Mouse (Mus musculus) midbrain, embryonic 15.5 days (tissue): ENCODE results near the gene 2810408A11Rik. TPM values are rescaled to one million over a fixed set of nuclear protein-coding genes. Genes with fewer than 3 reads are reported as not detected.
A peak's percentile ranks its signal among the peaks of the same experiment; 100 is the strongest.

ENCODE experiments used
- ATAC-seq: fragments of 200-750 bp; cut with Nextera tagmentation; replicated peaks from 2 replicates; pipeline ENCODE4 v1.8.0; 2017; ENCODE audit warnings: moderate TSS enrichment
- H3K27ac ChIP-seq: fragments of 300-500 bp; sonication (generic); 2 replicates; pipeline ENCODE4 v1.5.1; 2015; ENCODE audit warnings: mild to moderate bottlenecking, inconsistent platforms
- H3K27me3 ChIP-seq: fragments of 300-500 bp; sonication (generic); replicated peaks from 2 replicates; pipeline ENCODE4 v1.6.1; 2015; ENCODE audit warnings: inconsistent platforms
- H3K36me3 ChIP-seq: fragments of 300-500 bp; sonication (generic); replicated peaks from 2 replicates; pipeline ENCODE4 v1.6.1; 2015; ENCODE audit warnings: inconsistent platforms
- H3K4me1 ChIP-seq: fragments of 300-500 bp; sonication (generic); 2 replicates; pipeline ENCODE4 v1.6.1; 2015; ENCODE audit warnings: inconsistent platforms
- H3K4me2 ChIP-seq: fragments of 300-500 bp; sonication (generic); 2 replicates; pipeline ENCODE4 v1.6.1; 2015; ENCODE audit warnings: inconsistent platforms, mild to moderate bottlenecking, moderate library complexity
- H3K4me3 ChIP-seq: fragments of 300-500 bp; sonication (generic); 2 replicates; pipeline ENCODE4 v1.5.1; 2015; ENCODE audit warnings: mild to moderate bottlenecking, inconsistent platforms
- H3K9ac ChIP-seq: fragments of 300-500 bp; sonication (generic); 2 replicates; pipeline ENCODE4 v1.6.1; 2015; ENCODE audit warnings: mild to moderate bottlenecking, inconsistent platforms
- H3K9me3 ChIP-seq: fragments of 300-500 bp; sonication (generic); 2 replicates; pipeline ENCODE4 v1.6.1; 2016; ENCODE audit warnings: inconsistent platforms
- WGBS: fragments of 180-500 bp; shearing (Covaris S2); methylation state at CpG from one replicate; pipeline ENCODE4 v1.1.7; 2015; ENCODE audit warnings: mixed read lengths; 5-methylcytosine and 5-hydroxymethylcytosine counted together
- polyA plus RNA-seq: library from polyadenylated mRNA; unstranded; fragments of >200 nt; fragmentation: Nextera tagmentation; extraction: Ambion mirVana; gene quantifications from 2 replicates; pipeline ENCODE4 v1.2.1, GENCODE M21; 2015

Gene 2810408A11Rik
- polyA plus RNA-seq, 1 experiment from 2014 or later: 11.1 TPM

GRCm38 (mm10) chr11:69908645-69909044 is 7.9 kb upstream of the 2810408A11Rik start:
- no peaks in the 10 kb centered on the region for H3K27me3 ChIP-seq
- no peak overlapping the region for H3K27ac ChIP-seq
- peaks cover 7% of the 10 kb centered on the region for H3K4me1 ChIP-seq
- no peak for ATAC-seq
- H3K36me3 ChIP-seq: peaks cover 85% of the 10 kb centered on the region
- H3K4me2 ChIP-seq: no peak overlapping the region
- WGBS: 96% methylated on average over 11 of the region's 11 CpGs
- no peaks in the 10 kb centered on the region for H3K9me3 ChIP-seq
- no peak overlapping the region for H3K4me3 ChIP-seq
- H3K9ac ChIP-seq: no peak overlapping the region

GRCm38 (mm10) chr11:69904311-69904710 is 3.5 kb upstream of the 2810408A11Rik start:
- peaks cover 51% of the 10 kb centered on the region for H3K36me3 ChIP-seq
- no peak overlapping the region for H3K4me2 ChIP-seq
- WGBS: 98% methylated on average over 9 of the region's 9 CpGs
- no peak for ATAC-seq
- no peaks in the 10 kb centered on the region for H3K27me3 ChIP-seq
- no peak overlapping the region for H3K27ac ChIP-seq
- no peak overlapping the region for H3K4me3 ChIP-seq
- no peaks in the 10 kb centered on the region for H3K9me3 ChIP-seq
- peaks cover 22% of the 10 kb centered on the region for H3K4me1 ChIP-seq
- no peak overlapping the region for H3K9ac ChIP-seq

- Histone ChIP-seq H3K9me3 (no peaks in the 10 kb centered on the region), H3K27me3 (no peaks in the 10 kb centered on the region), H3K4me3 (peak overlapping the region; percentile 92), H3K9ac (peak overlapping the region; percentile 84; the same call in 1 of the 2 replicates), H3K36me3 (peaks cover 37% of the 10 kb centered on the region), H3K27ac (no peak overlapping the region), H3K4me1 (peaks cover 34% of the 10 kb centered on the region), H3K4me2 (peak overlapping the region; percentile 86)
- ATAC-seq: no peak
- 90% methylated on average over 13 of the region's 13 CpGs for WGBS
Observed at GRCm38 (mm10) chr11:69902972-69903371, 2.2 kb upstream of the 2810408A11Rik start.

- no peaks in the 10 kb centered on the region for H3K9me3 ChIP-seq
- peak overlapping the region; percentile 93 for H3K27ac ChIP-seq
- peaks cover 34% of the 10 kb centered on the region for H3K4me1 ChIP-seq
- no peaks in the 10 kb centered on the region for H3K27me3 ChIP-seq
- WGBS: under 1% methylated on average over 38 of the region's 39 CpGs
- peaks cover 27% of the 10 kb centered on the region for H3K36me3 ChIP-seq
- ATAC-seq: no peak
- peak overlapping the region; percentile 84 for H3K9ac ChIP-seq
- H3K4me2 ChIP-seq: peak overlapping the region; percentile 86
- peak overlapping the region; percentile 92 for H3K4me3 ChIP-seq
Observed at GRCm38 (mm10) chr11:69901993-69902392, 1.2 kb upstream of the 2810408A11Rik start.

GRCm38 (mm10) chr11:69901406-69901846 is 639 bp upstream of the 2810408A11Rik start:
- Histone ChIP-seq H3K9me3 (no peaks in the 10 kb centered on the region), H3K27me3 (no peaks in the 10 kb centered on the region), H3K36me3 (peaks cover 22% of the 10 kb centered on the region), H3K4me1 (peaks cover 34% of the 10 kb centered on the region), H3K27ac (peak overlapping the region; percentile 93), H3K4me2 (peak overlapping the region; percentile 86), H3K4me3 (peak overlapping the region; percentile 92), H3K9ac (peak overlapping the region; percentile 84)
- peak; percentile 81 for ATAC-seq
- under 1% methylated on average over 42 of the region's 42 CpGs for WGBS

GRCm38 (mm10) chr11:69899870-69900269 is 917 bp downstream of the 2810408A11Rik start:
- ATAC-seq: no peak
- Histone ChIP-seq H3K27ac (peak overlapping the region; percentile 93), H3K9me3 (no peaks in the 10 kb centered on the region), H3K4me2 (peak overlapping the region; percentile 86), H3K9ac (peak overlapping the region; percentile 84), H3K27me3 (no peaks in the 10 kb centered on the region), H3K4me3 (peak overlapping the region; percentile 92), H3K4me1 (peaks cover 34% of the 10 kb centered on the region), H3K36me3 (peaks cover 9% of the 10 kb centered on the region; the same call in 1 of the 2 replicates)
- WGBS: 27% methylated on average over 4 of the region's 4 CpGs

GRCm38 (mm10) chr11:69895291-69895690 is 5.5 kb downstream of the 2810408A11Rik start, which contains the start of gene Acap1:
Gene Acap1 (minus strand): TSS chr11:69895539.
- Histone ChIP-seq H3K36me3 (no peaks in the 10 kb centered on the region), H3K9ac (no peak within 1 kb of the TSS), H3K9me3 (no peaks in the 10 kb centered on the region), H3K4me2 (no peak within 1 kb of the TSS), H3K4me1 (peaks cover 19% of the 10 kb centered on the region), H3K27me3 (no peaks in the 10 kb centered on the region), H3K27ac (no peak within 1 kb of the TSS), H3K4me3 (no peak within 1 kb of the TSS)
- 73% methylated on average over 4 of the region's 4 CpGs for WGBS
- no peak for ATAC-seq

- Histone ChIP-seq H3K4me2 (no peak overlapping the region), H3K9ac (no peak overlapping the region), H3K36me3 (no peaks in the 10 kb centered on the region), H3K4me3 (no peak overlapping the region), H3K9me3 (no peaks in the 10 kb centered on the region), H3K4me1 (peaks cover 16% of the 10 kb centered on the region), H3K27ac (no peak overlapping the region), H3K27me3 (no peaks in the 10 kb centered on the region)
- WGBS: 83% methylated on average over 5 of the region's 5 CpGs
- no peak for ATAC-seq
Observed at GRCm38 (mm10) chr11:69894671-69895070, 6.1 kb downstream of the 2810408A11Rik start.

- 78% methylated on average over 4 of the region's 4 CpGs for WGBS
- Histone ChIP-seq H3K36me3 (no peaks in the 10 kb centered on the region), H3K27me3 (no peaks in the 10 kb centered on the region), H3K4me3 (no peak overlapping the region), H3K4me1 (no peaks in the 10 kb centered on the region), H3K27ac (no peak overlapping the region), H3K4me2 (no peak overlapping the region), H3K9ac (no peak overlapping the region), H3K9me3 (no peaks in the 10 kb centered on the region)
- no peak for ATAC-seq
Observed at GRCm38 (mm10) chr11:69891482-69891881, 9.3 kb downstream of the 2810408A11Rik start.

GRCm38 (mm10) chr11:69886907-69887635 is 13.7 kb downstream of the 2810408A11Rik start:
- Histone ChIP-seq H3K4me2 (no peak overlapping the region), H3K36me3 (no peaks in the 10 kb centered on the region), H3K27me3 (0 out of 2 replicates have a peak, but pooled peaks cover 3% of the 10 kb centered on the region), H3K4me3 (no peak overlapping the region), H3K9ac (no peak overlapping the region), H3K27ac (no peak overlapping the region), H3K9me3 (no peaks in the 10 kb centered on the region), H3K4me1 (no peaks in the 10 kb centered on the region)
- no peak for ATAC-seq
- 78% methylated on average over 8 of the region's 8 CpGs for WGBS

- Histone ChIP-seq H3K4me2 (no peak overlapping the region), H3K27me3 (peaks cover 17% of the 10 kb centered on the region), H3K9ac (no peak overlapping the region), H3K27ac (no peak overlapping the region), H3K9me3 (no peaks in the 10 kb centered on the region), H3K4me3 (no peak overlapping the region), H3K4me1 (peaks cover 17% of the 10 kb centered on the region), H3K36me3 (no peaks in the 10 kb centered on the region)
- no peak for ATAC-seq
- 88% methylated on average over 8 of the region's 8 CpGs for WGBS
Observed at GRCm38 (mm10) chr11:69884663-69885062, 16.1 kb downstream of the 2810408A11Rik start.

GRCm38 (mm10) chr11:69884240-69884639 is 16.5 kb downstream of the 2810408A11Rik start:
- Histone ChIP-seq H3K36me3 (no peaks in the 10 kb centered on the region), H3K4me3 (no peak overlapping the region), H3K9me3 (no peaks in the 10 kb centered on the region), H3K27ac (no peak overlapping the region), H3K4me1 (peaks cover 17% of the 10 kb centered on the region), H3K4me2 (no peak overlapping the region), H3K9ac (no peak overlapping the region), H3K27me3 (peaks cover 17% of the 10 kb centered on the region)
- 78% methylated on average over 9 of the region's 9 CpGs for WGBS
- ATAC-seq: no peak
